8 mouse cellular contexts compared by ENCODE assay signal in genomic region chr1:172532551-172532950, GRCm38 (mm10). TPM values are rescaled to one million over a fixed set of nuclear protein-coding genes. Genes with fewer than 3 reads are reported as not detected.
DNase-seq lines count a peak whose midpoint lies in the region; ATAC-seq and TF ChIP-seq lines count a peak whose summit lies in the region.

No protein-coding gene starts in this region.

- 2% methylated on average over 13 of the region's 13 CpGs for WGBS in heart, embryonic 15.5 days
- WGBS in limb, embryonic 14.5 days: under 1% methylated on average over 13 of the region's 13 CpGs
- WGBS in neural tube, embryonic 13.5 days: 9% methylated on average over 13 of the region's 13 CpGs

- TF ChIP-seq POLR2A in limb, embryonic 14.5 days (IDR thresholded peaks at IDR 0.05; ENCODE audit: borderline replicate concordance, extremely low read depth, insufficient read depth, insufficient read length): no peak

- peak; percentile 27 for DNase-seq in adrenal gland, postnatal 25 days
- DNase-seq in adrenal gland, postnatal 10 days: no peak
- peak; percentile 78 for DNase-seq in cerebellum, adult 9-10 months
- no peak for DNase-seq in limb, embryonic 14.5 days (ENCODE audit: low spot score)
- DNase-seq in gastrocnemius, postnatal 25 days: no peak
- no peak for DNase-seq in frontal cortex, postnatal 10 days (ENCODE audit: low spot score in 2 of 2)

- H3K4me2 ChIP-seq in heart, embryonic 15.5 days: peak overlapping the region; percentile 53
- peak overlapping the region; percentile 39 for H3K4me2 ChIP-seq in limb, embryonic 14.5 days (replicated peaks; ENCODE audit: low read depth, low read length, severe bottlenecking)
- H3K4me2 ChIP-seq in neural tube, embryonic 13.5 days: peak overlapping the region; percentile 41

- no peaks in the 10 kb centered on the region for H3K36me3 ChIP-seq in heart, embryonic 15.5 days
- no peaks in the 10 kb centered on the region for H3K36me3 ChIP-seq in limb, embryonic 14.5 days (ENCODE audit: control insufficient read depth, insufficient read depth, low read length)
- no peaks in the 10 kb centered on the region for H3K36me3 ChIP-seq in neural tube, embryonic 13.5 days

- H3K4me1 ChIP-seq in heart, embryonic 15.5 days (replicated peaks): peaks cover 16% of the 10 kb centered on the region
- peaks cover 21% of the 10 kb centered on the region for H3K4me1 ChIP-seq in limb, embryonic 14.5 days (ENCODE audit: control insufficient read depth, insufficient read depth, low read length)
- H3K4me1 ChIP-seq in neural tube, embryonic 13.5 days (replicated peaks): peaks cover 40% of the 10 kb centered on the region

- no peak overlapping the region for H3K27ac ChIP-seq in heart, embryonic 15.5 days
- no peak overlapping the region for H3K27ac ChIP-seq in limb, embryonic 14.5 days (replicated peaks; ENCODE audit: low read depth, low read length)
- no peak overlapping the region for H3K27ac ChIP-seq in neural tube, embryonic 13.5 days (replicated peaks)

- peaks cover 24% of the 10 kb centered on the region for H3K27me3 ChIP-seq in heart, embryonic 15.5 days
- H3K27me3 ChIP-seq in limb, embryonic 14.5 days (ENCODE audit: control insufficient read depth, insufficient read depth, low read length): no peaks in the 10 kb centered on the region
- peaks cover 23% of the 10 kb centered on the region for H3K27me3 ChIP-seq in neural tube, embryonic 13.5 days

- ATAC-seq in heart, embryonic 15.5 days (replicated peaks; ENCODE audit: insufficient number of reproducible peaks, insufficient read depth, low FRiP score, low read depth): peak; percentile 29
- ATAC-seq in limb, embryonic 14.5 days (ENCODE audit: low FRiP score, low read depth): peak; percentile 50; the same call in 1 of the 2 replicates
- ATAC-seq in neural tube, embryonic 13.5 days (ENCODE audit: low read depth): 0 out of 2 replicates have a peak, but pooled peaks have one; percentile 6

- no peak overlapping the region; the same call in 1 of the 2 replicates for H3K9ac ChIP-seq in heart, embryonic 15.5 days
- peak overlapping the region; percentile 5; the same call in 1 of the 2 replicates for H3K9ac ChIP-seq in limb, embryonic 14.5 days (ENCODE audit: low read depth, low read length, severe bottlenecking)
- no peak overlapping the region for H3K9ac ChIP-seq in neural tube, embryonic 13.5 days

- peak overlapping the region; percentile 16 for H3K4me3 ChIP-seq in heart, embryonic 15.5 days
- peak overlapping the region; percentile 15; the same call in 1 of the 2 replicates for H3K4me3 ChIP-seq in limb, embryonic 14.5 days (replicated peaks; ENCODE audit: low read length)
- no peak overlapping the region for H3K4me3 ChIP-seq in neural tube, embryonic 13.5 days

- H3K9me3 ChIP-seq in heart, embryonic 15.5 days (replicated peaks): no peaks in the 10 kb centered on the region
- no peaks in the 10 kb centered on the region for H3K9me3 ChIP-seq in limb, embryonic 14.5 days (ENCODE audit: control insufficient read depth, low read length)
- no peaks in the 10 kb centered on the region for H3K9me3 ChIP-seq in neural tube, embryonic 13.5 days

RNA-seq across cellular contexts. Expression of gene Cfap45, which starts 11.9 kb away (rescaled TPM):
- 1.3 TPM in 1 of 2 replicates, not detected in the other for total RNA-seq in adrenal gland, postnatal 25 days (2021)
- 1 to 10 TPM in 1 of 2 experiments, under 1 TPM in 1; 0.96 to 2.6 TPM for total RNA-seq in adrenal gland, postnatal 10 days (2021)
- polyA plus RNA-seq in heart, embryonic 15.5 days (2015; fragmentation: Nextera tagmentation; extraction: Ambion mirVana): 2.3 and 3.3 TPM in 2 replicates
- polyA plus RNA-seq in limb, embryonic 14.5 days (2012; rRNA removed): 0.70 and 1.3 TPM in 2 replicates
- polyA plus RNA-seq in limb, embryonic 14.5 days (2014; fragmentation: Nextera tagmentation; extraction: Ambion mirVana): 0.97 and 0.98 TPM in 2 replicates
- 2.5 and 3.1 TPM in 2 replicates for polyA plus RNA-seq in neural tube, embryonic 13.5 days (2015; fragmentation: Nextera tagmentation; extraction: Ambion mirVana)
- not detected for total RNA-seq in gastrocnemius, postnatal 25 days (2021)

RNA-seq across cellular contexts. Expression of gene Vsig8, which starts 23.2 kb away (rescaled TPM):
- total RNA-seq in adrenal gland, postnatal 25 days (2021): 0.33 TPM in 1 of 2 replicates, not detected in the other
- total RNA-seq in adrenal gland, postnatal 10 days (2021): under 1 TPM; 0.24 to 0.30 TPM
- 0.34 and 0.55 TPM in 2 replicates for polyA plus RNA-seq in heart, embryonic 15.5 days (2015; fragmentation: Nextera tagmentation; extraction: Ambion mirVana)
- polyA plus RNA-seq in limb, embryonic 14.5 days (2012; rRNA removed): 0.23 and 0.49 TPM in 2 replicates
- polyA plus RNA-seq in limb, embryonic 14.5 days (2014; fragmentation: Nextera tagmentation; extraction: Ambion mirVana): 0.30 and 0.40 TPM in 2 replicates
- 0.82 and 0.85 TPM in 2 replicates for polyA plus RNA-seq in neural tube, embryonic 13.5 days (2015; fragmentation: Nextera tagmentation; extraction: Ambion mirVana)
- total RNA-seq in gastrocnemius, postnatal 25 days (2021): not detected

RNA-seq across cellular contexts. Expression of gene Tagln2, which starts 32.7 kb away (rescaled TPM):
- total RNA-seq in adrenal gland, postnatal 25 days (2021): 80.7 and 88.8 TPM in 2 replicates
- total RNA-seq in adrenal gland, postnatal 10 days (2021): 100 to 1,000 TPM; 120 to 138 TPM
- polyA plus RNA-seq in heart, embryonic 15.5 days (2015; fragmentation: Nextera tagmentation; extraction: Ambion mirVana): 276 and 327 TPM in 2 replicates
- polyA plus RNA-seq in limb, embryonic 14.5 days (2012; rRNA removed): 134 and 151 TPM in 2 replicates
- polyA plus RNA-seq in limb, embryonic 14.5 days (2014; fragmentation: Nextera tagmentation; extraction: Ambion mirVana): 138 and 155 TPM in 2 replicates
- 160 and 187 TPM in 2 replicates for polyA plus RNA-seq in neural tube, embryonic 13.5 days (2015; fragmentation: Nextera tagmentation; extraction: Ambion mirVana)
- 10 to 100 TPM; 24.8 to 33.7 TPM for total RNA-seq in gastrocnemius, postnatal 25 days (2021)

RNA-seq across cellular contexts. Expression of gene Igsf9, which starts 51.0 kb away (rescaled TPM):
- total RNA-seq in adrenal gland, postnatal 25 days (2021): 2.9 and 3.6 TPM in 2 replicates
- total RNA-seq in adrenal gland, postnatal 10 days (2021): 1 to 10 TPM; 2.5 to 4.8 TPM
- polyA plus RNA-seq in heart, embryonic 15.5 days (2015; fragmentation: Nextera tagmentation; extraction: Ambion mirVana): 2.9 and 7.7 TPM in 2 replicates
- polyA plus RNA-seq in limb, embryonic 14.5 days (2012; rRNA removed): 62.0 and 85.1 TPM in 2 replicates
- polyA plus RNA-seq in limb, embryonic 14.5 days (2014; fragmentation: Nextera tagmentation; extraction: Ambion mirVana): 29.6 and 35.0 TPM in 2 replicates
- 62.6 and 65.9 TPM in 2 replicates for polyA plus RNA-seq in neural tube, embryonic 13.5 days (2015; fragmentation: Nextera tagmentation; extraction: Ambion mirVana)
- total RNA-seq in gastrocnemius, postnatal 25 days (2021): under 1 TPM in 1 of 2 experiments, not detected in 1; 0.19 TPM

RNA-seq across cellular contexts. Expression of gene Slamf9, which starts 57.4 kb away (rescaled TPM):
- 1.9 and 3.4 TPM in 2 replicates for total RNA-seq in adrenal gland, postnatal 25 days (2021)
- total RNA-seq in adrenal gland, postnatal 10 days (2021): 1 to 10 TPM in 1 of 2 experiments, under 1 TPM in 1; 0.97 to 1.3 TPM
- polyA plus RNA-seq in heart, embryonic 15.5 days (2015; fragmentation: Nextera tagmentation; extraction: Ambion mirVana): 0.83 and 1.1 TPM in 2 replicates
- polyA plus RNA-seq in limb, embryonic 14.5 days (2012; rRNA removed): 0.49 and 0.64 TPM in 2 replicates
- 0.51 and 0.75 TPM in 2 replicates for polyA plus RNA-seq in limb, embryonic 14.5 days (2014; fragmentation: Nextera tagmentation; extraction: Ambion mirVana)
- polyA plus RNA-seq in neural tube, embryonic 13.5 days (2015; fragmentation: Nextera tagmentation; extraction: Ambion mirVana): 0.37 TPM in 1 of 2 replicates, not detected in the other
- under 1 TPM; 0.20 to 0.35 TPM for total RNA-seq in gastrocnemius, postnatal 25 days (2021)

Comparison
In these comparisons a context has a peak if more than half of its experiments do, and no peak if none do; other contexts are left out.
1. DNase-seq: peak in adrenal gland, postnatal 25 days (single experiment) and cerebellum, adult 9-10 months (single experiment); none in adrenal gland, postnatal 10 days (single experiment), limb, embryonic 14.5 days (single experiment), gastrocnemius, postnatal 25 days (single experiment) and frontal cortex, postnatal 10 days (0 of 2).
2. Peak in every context shown above with its lines, with median percentiles within 50 percentile points of each other: ATAC-seq and H3K4me2 ChIP-seq.